Mouse (Mus musculus) hindbrain, embryonic 16.5 days (tissue): ENCODE measurements around the gene Apbb2. TPM values are rescaled to one million over a fixed set of nuclear protein-coding genes. Genes with fewer than 3 reads are reported as not detected.
A peak's percentile ranks its signal among the peaks of the same experiment; 100 is the strongest.

Source experiments
- ATAC-seq: fragments of 200-750 bp; cut with Nextera tagmentation; 2 replicates; pipeline ENCODE4 v1.8.0; 2017; ENCODE audit warnings: moderate TSS enrichment, moderate library complexity
- H3K27ac ChIP-seq: fragments of 300-500 bp; sonication (generic); 2 replicates; pipeline ENCODE4 v1.5.1; 2014; ENCODE audit warnings: low read depth, mild to moderate bottlenecking, control low read depth, low read length, moderate library complexity
- H3K27me3 ChIP-seq: fragments of 300-500 bp; sonication (generic); replicated peaks from 2 replicates; pipeline ENCODE4 v1.6.1; 2014; ENCODE audit warnings: low read length; ENCODE audit not compliant: control insufficient read depth, insufficient read depth
- H3K36me3 ChIP-seq: fragments of 300-500 bp; sonication (generic); 2 replicates; pipeline ENCODE4 v1.6.1; 2014; ENCODE audit warnings: mild to moderate bottlenecking, low read length, moderate library complexity, mixed read lengths; ENCODE audit not compliant: control insufficient read depth, insufficient read depth
- H3K4me1 ChIP-seq: fragments of 300-500 bp; sonication (generic); 2 replicates; pipeline ENCODE4 v1.6.1; 2014; ENCODE audit warnings: low read depth, low read length; ENCODE audit not compliant: control insufficient read depth, insufficient read depth
- H3K4me2 ChIP-seq: fragments of 300-500 bp; sonication (generic); 2 replicates; pipeline ENCODE4 v1.6.1; 2014; ENCODE audit warnings: mild to moderate bottlenecking, low read length, control low read depth, moderate library complexity
- H3K4me3 ChIP-seq: fragments of 300-500 bp; sonication (generic); 2 replicates; pipeline ENCODE4 v1.5.1; 2014; ENCODE audit warnings: mild to moderate bottlenecking, low read length, control low read depth, moderate library complexity
- H3K9ac ChIP-seq: fragments of 300-500 bp; sonication (generic); 2 replicates; pipeline ENCODE4 v1.6.1; 2014; ENCODE audit warnings: low read depth, mild to moderate bottlenecking, control low read depth, low read length, moderate library complexity
- H3K9me3 ChIP-seq: fragments of 300-500 bp; sonication (generic); 2 replicates; pipeline ENCODE4 v1.6.1; 2014; ENCODE audit warnings: mild to moderate bottlenecking, low read length, moderate library complexity; ENCODE audit not compliant: control insufficient read depth
- WGBS: fragments of 180-500 bp; shearing (Covaris S2); extraction: QIAGEN DNeasy Blood & Tissue Kit; methylation state at CpG from one replicate; pipeline ENCODE4 v1.1.7; 2014; 5-methylcytosine and 5-hydroxymethylcytosine counted together
- polyA plus RNA-seq: library from polyadenylated mRNA; unstranded; fragments of >200 nt; fragmentation: Nextera tagmentation; extraction: Ambion mirVana; gene quantifications from 2 replicates; pipeline ENCODE4 v1.2.1, GENCODE M21; 2015

Gene Apbb2
- polyA plus RNA-seq, 1 experiment from 2014 or later: 97.0 TPM

GRCm38 (mm10) chr5:66537811-66538210 lies 80.8 kb downstream of the Apbb2 start:
- Histone ChIP-seq H3K4me2 (no peak overlapping the region), H3K27me3 (no peaks in the 10 kb centered on the region), H3K4me3 (no peak overlapping the region), H3K36me3 (no peaks in the 10 kb centered on the region), H3K4me1 (peaks cover 10% of the 10 kb centered on the region), H3K9ac (no peak overlapping the region), H3K27ac (no peak overlapping the region), H3K9me3 (no peaks in the 10 kb centered on the region)
- 75% methylated on average over 7 of the region's 7 CpGs for WGBS
- ATAC-seq: no peak

GRCm38 (mm10) chr5:66536696-66537358 lies 81.8 kb downstream of the Apbb2 start:
- Histone ChIP-seq H3K9ac (no peak overlapping the region), H3K9me3 (no peaks in the 10 kb centered on the region), H3K27me3 (no peaks in the 10 kb centered on the region), H3K4me2 (no peak overlapping the region), H3K4me1 (peaks cover 10% of the 10 kb centered on the region), H3K36me3 (no peaks in the 10 kb centered on the region), H3K27ac (no peak overlapping the region), H3K4me3 (no peak overlapping the region)
- ATAC-seq: no peak
- WGBS: 54% methylated on average over 8 of the region's 8 CpGs

- no peak overlapping the region for H3K9ac ChIP-seq
- H3K36me3 ChIP-seq: no peaks in the 10 kb centered on the region
- H3K4me3 ChIP-seq: no peak overlapping the region
- WGBS: 50% methylated on average over 9 of the region's 9 CpGs
- H3K27ac ChIP-seq: no peak overlapping the region; the same call in 1 of the 2 replicates
- H3K9me3 ChIP-seq: no peaks in the 10 kb centered on the region
- no peak overlapping the region for H3K4me2 ChIP-seq
- H3K27me3 ChIP-seq: no peaks in the 10 kb centered on the region
- no peak for ATAC-seq
- H3K4me1 ChIP-seq: peaks cover 10% of the 10 kb centered on the region
Observed at GRCm38 (mm10) chr5:66535566-66536236, 82.9 kb downstream of the Apbb2 start.

GRCm38 (mm10) chr5:66533711-66534425 lies 84.7 kb downstream of the Apbb2 start:
- H3K4me2 ChIP-seq: no peak overlapping the region
- no peaks in the 10 kb centered on the region for H3K9me3 ChIP-seq
- no peak overlapping the region for H3K4me3 ChIP-seq
- no peaks in the 10 kb centered on the region for H3K27me3 ChIP-seq
- H3K27ac ChIP-seq: no peak overlapping the region
- 96% methylated on average over 14 of the region's 14 CpGs for WGBS
- peaks cover 10% of the 10 kb centered on the region for H3K4me1 ChIP-seq
- H3K36me3 ChIP-seq: no peaks in the 10 kb centered on the region
- ATAC-seq: no peak
- no peak overlapping the region for H3K9ac ChIP-seq

GRCm38 (mm10) chr5:66532827-66533226 lies 85.8 kb downstream of the Apbb2 start:
- H3K27ac ChIP-seq: no peak overlapping the region
- H3K36me3 ChIP-seq: no peaks in the 10 kb centered on the region
- H3K9ac ChIP-seq: no peak overlapping the region
- ATAC-seq: no peak
- no peak overlapping the region for H3K4me2 ChIP-seq
- no peaks in the 10 kb centered on the region for H3K27me3 ChIP-seq
- H3K9me3 ChIP-seq: no peaks in the 10 kb centered on the region
- no peak overlapping the region for H3K4me3 ChIP-seq
- peaks cover 10% of the 10 kb centered on the region for H3K4me1 ChIP-seq
- 71% methylated on average over 6 of the region's 6 CpGs for WGBS

- Histone ChIP-seq H3K4me1 (peaks cover 6% of the 10 kb centered on the region), H3K27ac (no peak overlapping the region), H3K27me3 (no peaks in the 10 kb centered on the region), H3K4me3 (no peak overlapping the region), H3K36me3 (no peaks in the 10 kb centered on the region), H3K9me3 (no peaks in the 10 kb centered on the region), H3K9ac (no peak overlapping the region), H3K4me2 (no peak overlapping the region)
- WGBS: 96% methylated on average over 4 of the region's 4 CpGs
- no peak for ATAC-seq
Observed at GRCm38 (mm10) chr5:66530361-66530760, 88.2 kb downstream of the Apbb2 start.

GRCm38 (mm10) chr5:66529631-66530030 lies 89.0 kb downstream of the Apbb2 start:
- H3K27ac ChIP-seq: no peak overlapping the region
- H3K36me3 ChIP-seq: no peaks in the 10 kb centered on the region
- no peak overlapping the region for H3K4me2 ChIP-seq
- no peaks in the 10 kb centered on the region for H3K27me3 ChIP-seq
- no peak overlapping the region for H3K4me3 ChIP-seq
- WGBS: 91% methylated on average over 7 of the region's 7 CpGs
- no peaks in the 10 kb centered on the region; the same call in none of the 2 replicates for H3K4me1 ChIP-seq
- no peak for ATAC-seq
- no peak overlapping the region for H3K9ac ChIP-seq
- H3K9me3 ChIP-seq: no peaks in the 10 kb centered on the region

- H3K27me3 ChIP-seq: no peaks in the 10 kb centered on the region
- H3K9ac ChIP-seq: no peak overlapping the region
- H3K27ac ChIP-seq: no peak overlapping the region
- 53% methylated on average over 7 of the region's 7 CpGs for WGBS
- H3K4me1 ChIP-seq: no peaks in the 10 kb centered on the region; the same call in 1 of the 2 replicates
- no peak overlapping the region for H3K4me3 ChIP-seq
- ATAC-seq: no peak
- no peaks in the 10 kb centered on the region for H3K36me3 ChIP-seq
- H3K4me2 ChIP-seq: no peak overlapping the region
- H3K9me3 ChIP-seq: no peaks in the 10 kb centered on the region
Observed at GRCm38 (mm10) chr5:66528567-66528966, 90.0 kb downstream of the Apbb2 start.

GRCm38 (mm10) chr5:66527090-66527489 lies 91.5 kb downstream of the Apbb2 start:
- H3K27ac ChIP-seq: no peak overlapping the region; the same call in 1 of the 2 replicates
- no peak overlapping the region for H3K4me3 ChIP-seq
- H3K9me3 ChIP-seq: no peaks in the 10 kb centered on the region
- H3K4me2 ChIP-seq: no peak overlapping the region
- no peaks in the 10 kb centered on the region for H3K27me3 ChIP-seq
- 69% methylated on average over 8 of the region's 8 CpGs for WGBS
- H3K9ac ChIP-seq: no peak overlapping the region
- H3K4me1 ChIP-seq: no peaks in the 10 kb centered on the region; the same call in 1 of the 2 replicates
- no peaks in the 10 kb centered on the region for H3K36me3 ChIP-seq
- 0 out of 2 replicates have a peak, but pooled peaks have one; percentile 4 for ATAC-seq
